Mouse (Mus musculus) left cerebral cortex, postnatal 36 days (tissue): Measurements from ENCODE around the gene Dpm1. TPM values are rescaled to one million over a fixed set of nuclear protein-coding genes. Genes with fewer than 3 reads are reported as not detected.

Experiments
- DNase-seq, 2 experiments: peaks; one replicate each; pipeline ENCODE4 v3.0.0; 2021 to 2022; ENCODE audit warnings: low spot score in 2 of 2, mixed read lengths in 1 of 2
- intact Hi-C: fragments of 180-260 bp; cut with DNase I; formaldehyde crosslinking; loops from one replicate; pipeline ENCODE4 v1.15.1; 2025
- total RNA-seq, 2 experiments: library from RNA; stranded (reverse); gene quantifications; 2 replicates each; pipeline ENCODE4 v1.2.3; 2021

The Dpm1 gene
- total RNA-seq: 10 to 100 TPM; 54.0 to 74.1 TPM

DNA sequence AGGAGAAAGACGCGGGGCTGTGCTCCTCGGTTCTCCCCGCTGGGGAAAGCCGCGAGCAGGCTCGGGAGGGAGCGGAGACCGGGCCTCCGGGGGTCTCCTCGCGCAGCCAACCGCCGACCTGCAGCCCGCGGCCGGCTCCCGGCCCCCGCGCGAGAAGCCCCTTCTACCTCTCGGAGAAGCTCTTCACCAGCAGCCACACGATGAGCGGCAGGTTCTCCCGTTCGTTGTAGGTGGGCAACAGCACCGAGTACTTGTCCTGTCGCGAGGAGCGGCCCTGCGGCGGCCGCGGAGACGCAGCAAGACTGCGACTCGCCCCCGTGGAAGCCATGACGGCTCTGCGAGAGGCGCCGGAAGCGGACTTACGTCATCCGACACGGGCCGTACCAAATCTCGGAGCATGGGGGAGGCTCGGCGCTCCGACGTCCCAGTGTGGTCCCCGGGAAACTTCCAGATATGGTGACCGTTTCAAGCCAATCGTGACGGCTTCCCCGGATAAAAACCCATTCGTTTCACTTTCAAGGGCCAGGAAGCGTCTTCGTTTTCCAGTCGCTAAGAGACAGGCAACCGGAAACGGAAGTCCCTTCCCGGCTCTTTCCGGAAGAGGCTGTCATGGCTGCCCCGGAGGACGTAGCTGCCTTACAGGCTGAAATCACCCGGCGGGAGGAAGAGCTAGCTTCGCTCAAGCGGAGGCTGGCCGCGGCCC is at the start of gene Dpm1, which contains the start of the genes Gm20716 and Mocs3:
Gene Dpm1 (minus strand): TSS at position 566 of the 703 bp plus-strand sequence.
Gene Gm20716 (minus strand): TSS at position 339 of the 703 bp plus-strand sequence.
Gene Mocs3 (plus strand): TSS at position 597 of the 703 bp plus-strand sequence.
- peak; percentile 93 to 94 for DNase-seq
- intact Hi-C loops: no loop called here

DNA sequence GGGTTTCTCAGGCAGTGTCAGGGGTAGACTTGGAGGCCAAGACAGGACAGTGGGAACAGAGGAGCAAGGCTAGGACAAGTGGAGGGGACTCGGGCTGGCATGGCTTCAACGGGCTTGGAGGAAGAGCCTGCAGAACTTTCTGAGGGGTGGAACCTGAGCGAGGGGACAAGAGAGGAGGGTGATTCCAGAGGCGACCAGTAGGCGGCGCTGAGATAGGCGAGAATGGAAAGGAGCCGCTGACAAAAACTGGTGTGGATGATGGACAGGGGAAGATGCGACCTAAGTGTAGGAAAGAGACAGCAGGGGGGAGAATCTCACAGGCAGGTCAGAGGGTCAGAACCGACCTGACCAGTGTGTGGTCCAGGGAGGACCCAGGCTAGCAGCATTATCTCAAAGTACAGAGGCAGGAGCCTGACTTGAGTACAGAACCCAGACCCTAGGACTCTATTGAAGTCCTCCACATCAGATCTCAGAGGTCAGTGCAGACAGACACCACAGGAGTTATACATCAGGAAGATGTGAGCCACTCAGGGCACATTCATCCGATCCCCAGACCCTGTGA is 44.1 kb upstream of the Dpm1 start:
- intact Hi-C loops: loop anchor here (1.0 kb wide), 1 partner anchor 171 kb away; no protein-coding TSS in a partner anchor
- DNase-seq: peak; percentile 51 to 65

DNA sequence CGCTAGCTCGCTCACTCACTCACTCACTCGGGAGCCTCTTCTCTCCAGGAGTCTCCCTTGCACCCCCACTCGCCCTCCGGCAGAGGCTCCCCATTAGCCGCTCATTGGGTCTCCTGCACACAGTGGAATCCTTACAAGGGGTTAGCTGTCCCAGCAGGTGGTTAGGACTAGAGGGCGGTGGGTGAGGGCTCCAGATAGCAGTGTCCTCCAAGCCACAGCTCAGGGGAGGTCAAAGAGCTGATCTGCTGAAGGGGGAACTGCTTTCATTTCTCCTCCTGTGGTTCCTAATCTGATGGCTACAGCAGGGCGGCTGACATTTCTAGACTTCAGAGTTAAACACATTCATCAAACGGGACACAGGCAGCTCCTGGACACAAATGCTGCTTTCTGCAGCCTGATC is 43.0 kb upstream of the Dpm1 start:
- intact Hi-C loops: no loop called here
- no peak for DNase-seq

DNA sequence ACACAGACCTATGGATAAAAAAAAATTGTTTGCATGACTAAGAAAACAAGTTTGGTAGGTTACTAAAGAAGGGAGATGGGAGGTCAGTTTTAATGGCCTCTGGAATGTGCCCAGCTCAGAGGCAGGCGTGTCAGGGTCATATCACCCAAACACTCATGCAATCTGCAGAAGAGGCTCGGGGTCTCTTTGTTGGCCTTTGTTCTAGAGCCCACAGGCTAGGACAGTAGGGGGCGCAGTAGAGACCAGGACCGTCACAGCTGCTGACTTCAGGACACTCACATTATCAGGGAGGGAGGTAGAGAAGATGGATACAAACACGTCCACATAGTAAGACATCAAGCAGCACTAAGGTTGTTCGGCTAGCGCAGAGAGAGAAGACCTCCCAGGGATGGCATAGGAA is 37.6 kb upstream of the Dpm1 start:
- intact Hi-C loops: no loop called here
- DNase-seq: no peak

DNA sequence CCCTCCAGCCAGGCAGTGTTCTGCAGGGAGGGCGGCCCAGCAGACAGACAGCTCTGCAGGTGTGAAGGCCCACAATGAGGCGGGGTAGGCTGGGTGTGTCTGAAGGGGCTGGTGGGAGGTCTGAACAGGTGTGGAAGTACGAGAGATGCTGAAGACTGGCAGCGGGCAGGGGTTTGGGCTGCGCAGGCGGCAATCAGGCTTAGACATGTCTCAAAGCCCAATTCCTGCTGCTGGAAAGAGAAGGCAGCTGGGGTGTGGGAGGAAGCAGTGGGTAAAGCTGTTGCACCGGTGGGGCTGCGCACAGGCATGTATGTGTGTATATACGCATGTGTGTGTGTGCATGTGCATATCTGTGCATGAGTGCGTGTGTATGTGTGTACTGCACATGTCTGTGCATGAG is 30.5 kb upstream of the Dpm1 start:
- peak; percentile 74 to 77 for DNase-seq
- intact Hi-C loops: no loop called here

DNA sequence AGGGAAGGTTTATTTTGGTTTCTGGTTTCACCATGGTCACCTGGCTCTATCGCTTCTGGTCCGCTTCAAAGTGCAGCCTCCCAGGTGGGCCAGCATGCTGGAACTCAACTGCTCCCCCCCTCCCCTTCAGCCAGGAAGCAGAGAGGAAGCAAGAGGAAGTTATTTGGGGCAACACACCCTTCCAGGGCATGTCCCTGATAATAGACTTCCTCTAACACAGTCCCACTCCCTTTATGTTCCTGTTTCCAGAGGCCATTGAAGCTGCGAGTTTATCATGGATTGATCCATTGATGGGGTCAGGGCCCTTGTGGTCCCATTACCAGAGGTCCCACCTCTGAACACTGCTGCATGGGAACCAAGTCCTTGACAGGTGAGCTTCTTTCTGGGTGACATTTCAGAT is 29.7 kb upstream of the Dpm1 start:
- DNase-seq: no peak
- intact Hi-C loops: no loop called here

DNA sequence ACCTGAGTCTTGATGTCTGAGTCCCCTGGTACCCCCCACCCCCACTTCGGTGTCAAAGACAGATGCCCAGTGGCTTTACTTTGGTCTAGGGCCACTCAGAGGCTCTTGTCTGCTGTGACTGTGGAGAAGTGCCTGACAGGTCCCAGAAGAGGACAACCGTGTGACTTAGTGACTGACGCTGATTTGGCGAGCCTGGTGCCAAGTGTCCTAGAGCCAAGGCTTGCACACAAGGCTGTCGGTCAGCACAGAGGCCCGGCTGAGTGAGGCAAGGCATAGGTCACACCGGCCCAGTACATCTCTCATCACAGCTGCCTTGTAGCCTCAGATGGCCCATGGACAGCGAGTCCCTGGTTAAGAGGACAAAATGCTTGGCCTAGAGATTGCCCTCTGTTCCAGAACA is 28.7 kb upstream of the Dpm1 start:
- intact Hi-C loops: no loop called here
- DNase-seq: no peak

DNA sequence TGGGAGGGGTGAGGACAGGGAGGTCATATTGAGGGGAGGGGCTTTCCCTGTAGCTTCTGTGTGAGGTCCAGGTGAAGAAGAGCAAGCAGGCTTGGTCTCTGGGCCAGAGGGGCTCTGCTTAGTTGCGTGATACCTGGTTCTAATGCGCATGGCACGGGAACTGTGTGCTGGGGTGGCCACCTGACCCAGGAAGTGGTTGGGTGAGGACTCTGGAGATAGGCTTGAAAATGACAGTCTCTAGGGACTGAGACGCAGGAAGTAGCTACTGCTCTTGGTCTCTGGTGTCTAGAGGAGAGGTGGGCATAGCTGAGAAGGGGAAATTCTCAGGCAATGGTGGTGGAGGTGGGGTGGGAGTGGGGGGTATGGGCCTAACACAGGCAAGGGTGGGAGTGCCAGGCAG is 26.8 kb upstream of the Dpm1 start:
- no peak for DNase-seq
- intact Hi-C loops: no loop called here

DNA sequence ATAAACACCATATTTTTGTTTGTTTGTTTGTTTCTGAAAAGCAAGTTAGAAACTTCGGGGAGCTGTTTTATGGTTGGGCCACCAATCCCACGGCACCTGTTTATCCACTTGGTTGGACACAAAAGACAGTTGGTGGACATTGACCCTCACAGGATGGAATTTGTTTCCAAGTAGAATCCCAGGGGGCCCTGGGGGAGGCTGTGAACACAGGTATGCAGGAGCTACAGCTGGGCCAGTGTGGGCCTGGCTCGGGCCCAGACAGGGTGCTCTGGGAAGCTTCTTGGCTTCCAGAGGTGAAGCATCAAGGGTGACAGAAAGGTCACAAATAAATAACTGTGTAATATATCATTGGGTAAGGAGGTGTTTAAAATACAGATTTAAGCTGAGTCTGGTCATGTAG is 26.1 kb upstream of the Dpm1 start:
- intact Hi-C loops: no loop called here
- DNase-seq: no peak

DNA sequence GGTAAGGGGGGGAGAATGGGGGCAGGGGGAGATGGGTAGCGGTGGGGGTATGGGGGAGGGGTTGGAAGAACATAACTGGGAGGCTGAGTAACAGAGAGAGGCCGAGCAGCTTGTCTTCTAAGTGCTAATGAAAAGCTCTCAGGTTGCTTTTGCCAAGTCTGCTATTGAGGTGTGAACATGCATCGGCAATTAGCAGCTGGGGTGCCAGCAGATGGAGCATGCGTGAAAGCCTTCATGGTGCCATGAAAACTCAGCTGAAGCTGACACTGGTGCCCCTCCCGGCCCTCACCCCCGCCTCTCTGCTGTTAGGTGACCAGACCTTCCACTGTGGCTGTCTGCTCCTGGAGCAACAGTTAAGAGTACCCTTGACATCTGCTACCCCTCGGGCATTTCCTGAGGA is 23.4 kb upstream of the Dpm1 start:
- intact Hi-C loops: no loop called here
- DNase-seq: peak; percentile 33 to 40

DNA sequence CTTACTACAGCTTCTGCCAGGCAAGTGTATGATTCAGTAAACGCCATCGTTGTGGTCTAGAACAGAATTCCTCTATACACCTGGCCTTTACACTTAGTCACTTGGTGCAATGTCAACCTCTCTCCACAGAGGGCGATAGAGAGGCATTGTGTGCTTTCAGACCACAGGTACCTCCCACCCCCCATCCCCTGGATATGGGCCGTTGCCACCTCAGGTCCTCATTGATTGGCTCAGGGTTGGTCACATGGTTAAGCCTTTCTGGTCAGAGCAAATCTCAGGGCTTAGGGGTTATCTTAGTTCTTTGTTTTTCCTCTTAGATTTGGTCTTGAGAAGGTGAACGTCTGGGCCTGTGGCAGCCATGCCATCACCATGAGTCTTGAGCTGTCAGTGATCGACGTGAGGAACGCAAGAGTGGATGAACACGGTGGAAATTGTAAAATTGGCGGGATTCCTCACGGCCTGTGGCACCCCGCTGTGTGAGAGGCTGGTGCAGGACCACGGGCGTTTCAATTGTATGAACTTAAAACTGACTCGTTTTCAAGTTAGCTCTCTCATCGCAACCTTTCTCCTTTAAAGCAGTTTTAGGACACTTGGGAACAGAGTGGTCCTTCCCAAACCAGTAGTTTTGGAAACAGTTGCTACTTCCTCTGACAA is 22.4 kb upstream of the Dpm1 start:
- DNase-seq: no peak
- intact Hi-C loops: no loop called here

DNA sequence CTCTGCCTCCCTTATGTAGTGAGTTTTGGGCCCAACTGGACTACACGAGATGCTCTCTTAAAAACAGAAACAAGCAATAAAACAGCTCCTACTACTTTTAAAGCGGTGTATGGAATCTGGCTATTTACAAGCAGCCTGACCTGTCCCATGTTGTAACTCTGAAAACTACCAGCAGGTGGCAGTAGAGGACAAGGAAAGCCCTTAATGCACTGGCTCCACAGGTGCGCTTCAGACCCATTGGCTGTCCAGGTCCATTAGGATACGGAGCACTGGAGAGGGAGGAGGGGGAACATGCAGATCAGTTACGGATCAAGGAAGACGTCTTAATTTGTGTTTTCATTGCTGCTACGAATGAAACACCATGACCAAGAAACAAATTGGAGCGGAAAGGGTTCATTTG is 19.9 kb upstream of the Dpm1 start:
- intact Hi-C loops: loop anchor here (1.0 kb wide), 2 partner anchors 195 to 378 kb away; no protein-coding TSS in a partner anchor
- peak; percentile 75 to 84 for DNase-seq

DNA sequence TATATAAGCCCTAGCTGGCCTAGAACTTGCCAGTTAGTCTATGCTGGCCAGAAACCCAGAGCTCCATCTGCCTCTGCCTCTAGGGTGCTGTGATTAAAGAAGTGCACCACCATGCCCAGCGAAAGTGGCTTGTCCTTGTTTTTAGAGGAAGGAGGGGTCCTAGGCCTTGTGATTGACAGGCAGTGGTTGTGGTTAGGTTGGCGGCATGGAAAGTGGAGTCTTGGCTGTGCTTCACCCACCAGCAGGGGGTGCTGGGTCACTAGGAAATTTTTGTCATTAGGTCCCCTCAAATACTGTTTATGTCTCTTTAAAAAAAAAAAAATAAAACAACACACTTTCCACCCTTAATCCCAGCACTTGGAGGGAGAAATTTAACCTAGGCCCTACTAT is 18.5 kb upstream of the Dpm1 start:
- intact Hi-C loops: no loop called here
- no peak for DNase-seq

DNA sequence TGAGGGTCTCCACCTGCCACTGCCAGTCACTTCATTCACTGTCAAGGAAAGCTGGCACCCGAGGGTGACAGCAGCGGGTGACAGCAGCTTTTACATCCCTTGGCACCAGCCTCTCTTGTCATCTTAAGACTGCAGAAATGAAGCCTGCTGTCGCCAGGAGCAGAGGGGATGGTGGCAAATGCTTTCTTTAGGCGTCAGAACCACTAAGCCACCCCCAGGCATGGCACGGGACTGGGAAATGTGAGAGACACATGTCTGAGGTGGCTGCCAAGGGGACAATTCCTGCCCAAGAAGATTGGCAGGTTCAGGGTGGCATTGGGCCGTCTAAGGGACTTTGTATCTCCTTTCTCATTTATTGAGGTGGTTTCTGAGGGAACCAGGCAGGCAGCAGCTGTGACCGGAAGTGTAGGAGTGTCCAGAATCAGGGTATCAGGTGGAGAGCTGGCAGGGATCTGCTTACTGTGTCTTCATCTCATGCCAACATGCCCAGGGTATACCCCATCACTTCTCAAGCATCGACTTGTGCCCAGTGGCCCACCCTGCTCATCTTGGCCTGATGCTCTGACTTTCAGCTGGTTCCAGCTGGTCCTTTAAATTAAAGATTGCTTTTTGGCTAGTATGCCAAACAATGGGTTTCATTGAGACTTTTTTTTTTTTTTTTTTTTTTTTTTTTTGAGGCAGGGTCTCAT is 17.9 kb upstream of the Dpm1 start:
- no peak for DNase-seq
- intact Hi-C loops: no loop called here

DNA sequence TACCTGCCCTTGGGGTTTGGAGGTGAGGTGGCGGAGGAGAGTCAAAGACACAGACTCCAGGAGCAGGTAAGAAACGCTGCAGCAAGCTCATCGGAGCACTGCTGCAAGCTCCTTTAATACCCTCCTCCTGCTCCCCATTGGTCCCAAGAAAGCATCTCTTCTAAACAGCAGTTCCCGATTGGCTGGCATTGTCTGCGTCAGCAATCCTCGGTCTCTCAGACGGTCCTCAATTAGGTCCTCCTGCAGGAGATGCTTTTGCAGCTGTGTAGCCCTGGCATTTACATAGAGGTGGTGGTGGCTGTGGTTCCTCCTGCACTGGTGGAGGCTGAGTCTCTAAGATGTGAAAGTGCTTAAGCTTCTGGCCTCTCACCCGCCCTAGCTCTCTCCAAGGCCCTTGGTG is 15.2 kb upstream of the Dpm1 start:
- intact Hi-C loops: no loop called here
- no peak for DNase-seq

DNA sequence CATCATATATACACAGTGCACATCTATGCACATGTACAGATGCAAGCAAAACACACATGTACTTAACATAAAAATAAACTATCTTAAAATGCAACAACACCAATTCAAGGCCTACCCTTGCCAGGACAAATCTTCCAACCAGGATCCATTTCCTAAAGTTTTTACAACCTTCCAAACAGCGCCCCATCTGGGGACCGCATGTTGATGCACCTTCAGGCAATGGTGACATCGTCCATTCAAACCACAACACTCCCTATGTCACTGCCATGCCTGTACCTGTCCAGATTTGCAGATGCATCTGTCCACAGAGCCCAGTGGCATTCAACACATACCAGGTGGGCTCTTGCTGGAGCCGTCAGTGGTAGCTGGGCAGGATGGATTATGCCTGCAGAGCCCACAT is 12.9 kb upstream of the Dpm1 start:
- intact Hi-C loops: no loop called here
- DNase-seq: no peak

DNA sequence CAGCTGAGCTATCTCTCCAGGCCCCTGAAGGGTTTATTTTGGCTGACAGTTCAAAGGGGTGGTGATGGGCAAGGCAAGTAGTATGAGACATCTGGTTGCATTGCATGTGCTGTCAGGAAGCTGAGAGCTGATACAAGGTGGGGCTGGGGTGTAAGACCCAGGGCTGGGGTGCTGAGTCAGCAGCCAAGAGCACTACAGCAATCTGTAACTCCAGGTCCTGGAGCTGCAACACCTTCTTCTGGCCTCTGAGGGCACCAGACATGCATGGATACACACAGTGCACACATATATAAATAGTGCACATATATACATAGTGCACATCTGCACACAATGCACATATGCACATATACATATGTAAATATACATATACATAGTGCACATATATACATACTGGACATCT is 12.4 kb upstream of the Dpm1 start:
- DNase-seq: no peak
- intact Hi-C loops: no loop called here

DNA sequence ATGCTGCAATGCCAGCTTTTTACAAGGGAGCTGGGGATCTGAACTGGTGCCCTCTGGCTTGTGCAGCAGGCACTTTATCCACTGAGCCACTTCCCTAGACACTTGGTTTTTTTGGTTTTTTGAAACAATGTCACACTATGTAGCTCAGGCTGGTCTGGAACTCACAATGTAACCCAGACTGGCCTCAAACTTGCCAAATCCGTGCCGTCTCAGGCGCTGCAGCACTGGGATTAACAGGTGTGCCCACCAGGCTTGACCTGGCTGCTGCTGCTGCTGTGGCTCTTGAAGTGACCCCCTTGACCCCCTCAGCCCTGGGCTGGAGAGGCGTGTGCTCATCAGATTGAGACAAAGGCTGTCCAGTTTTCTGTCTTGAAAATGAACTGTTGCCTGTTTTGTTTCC is 7.9 kb upstream of the Dpm1 start:
- intact Hi-C loops: no loop called here
- DNase-seq: no peak

DNA sequence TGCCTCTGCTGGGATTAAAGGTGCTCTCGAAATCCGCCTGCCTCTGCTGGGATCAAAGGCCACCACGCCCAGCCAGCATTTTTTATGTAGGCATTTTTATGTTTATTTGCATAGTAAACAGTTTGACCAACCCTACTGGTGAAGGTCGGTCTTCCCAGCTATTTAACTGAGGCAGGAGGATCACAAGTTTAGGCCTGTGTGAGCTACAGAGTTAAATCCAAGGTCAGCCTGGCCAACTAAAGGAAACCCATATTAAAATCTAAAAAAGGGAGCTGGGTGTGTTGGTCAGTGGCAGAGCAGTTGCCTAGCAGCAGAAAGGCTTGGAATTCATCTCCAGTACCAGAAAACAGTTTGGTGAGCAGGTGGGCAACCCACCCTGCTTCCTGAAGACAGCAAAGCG is 2.9 kb upstream of the Dpm1 start:
- DNase-seq: no peak
- intact Hi-C loops: no loop called here

DNA sequence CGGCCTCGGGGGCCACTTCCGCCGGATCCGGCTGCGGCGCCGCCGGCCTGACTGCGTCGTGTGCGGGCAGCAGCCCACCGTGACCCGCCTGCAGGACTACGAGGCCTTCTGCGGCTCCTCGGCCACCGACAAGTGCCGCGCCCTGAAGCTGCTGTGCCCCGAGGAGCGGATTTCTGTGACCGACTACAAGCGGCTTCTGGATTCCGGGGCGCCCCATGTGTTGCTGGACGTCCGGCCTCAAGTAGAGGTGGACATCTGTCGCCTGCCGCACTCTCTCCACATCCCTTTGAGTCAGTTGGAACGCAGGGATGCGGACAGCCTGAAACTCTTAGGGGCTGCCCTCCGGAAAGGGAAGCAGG is 1.1 kb upstream of the Dpm1 start:
- DNase-seq: no peak
- intact Hi-C loops: no loop called here
